ENCODE assay signal across 8 mouse cellular contexts in the genomic region with DNA sequence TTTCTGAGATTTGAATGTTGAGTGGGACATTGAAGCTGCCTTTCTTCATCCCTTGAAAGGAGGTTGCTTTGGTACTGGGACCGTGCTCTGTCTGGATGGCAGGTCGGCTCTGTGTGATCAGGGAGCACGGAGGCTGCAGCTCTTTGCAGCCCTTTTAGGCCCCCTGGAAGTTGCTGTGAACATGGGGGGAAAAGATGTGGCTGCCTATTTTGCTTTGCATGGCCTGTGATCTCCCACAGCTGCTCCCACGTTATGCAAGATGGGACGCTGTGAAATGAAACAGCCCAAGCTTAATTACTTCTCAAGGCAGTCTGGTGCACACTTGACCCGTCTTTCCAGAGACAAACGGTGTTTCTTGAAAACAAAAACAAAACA. TPM values are rescaled to one million over a fixed set of nuclear protein-coding genes. Genes with fewer than 3 reads are reported as not detected.
DNase-seq lines count a peak whose midpoint lies in the region; ATAC-seq lines count a peak whose summit lies in the region.

No protein-coding gene starts in this region.

- no peaks in the 10 kb centered on the region for H3K36me3 ChIP-seq in hindbrain, embryonic 11.5 days (ENCODE audit: control insufficient read depth, insufficient read depth, low read length)
- H3K36me3 ChIP-seq in liver, embryonic 12.5 days, result no peaks in the 10 kb centered on the region
- H3K36me3 ChIP-seq in stomach, embryonic 15.5 days, result no peaks in the 10 kb centered on the region

- intact Hi-C loops in gastrocnemius, postnatal 36 days (cut with DNase I), result loop anchor here (5.0 kb wide), 1 partner anchor 97 kb away; no protein-coding TSS in a partner anchor

- no peak overlapping the region for H3K27ac ChIP-seq in hindbrain, embryonic 11.5 days (ENCODE audit: low read depth, low read length)
- no peak overlapping the region for H3K27ac ChIP-seq in liver, embryonic 12.5 days
- H3K27ac ChIP-seq in stomach, embryonic 15.5 days, result peak overlapping the region; percentile 49; the same call in 1 of the 2 replicates

- H3K4me1 ChIP-seq in hindbrain, embryonic 11.5 days (replicated peaks; ENCODE audit: control insufficient read depth, insufficient read depth, low read length), result 0 out of 2 replicates have a peak, but pooled peaks cover 2% of the 10 kb centered on the region
- peaks cover 14% of the 10 kb centered on the region for H3K4me1 ChIP-seq in liver, embryonic 12.5 days
- 0 out of 2 replicates have a peak, but pooled peaks cover 7% of the 10 kb centered on the region for H3K4me1 ChIP-seq in stomach, embryonic 15.5 days

- H3K4me2 ChIP-seq in hindbrain, embryonic 11.5 days (replicated peaks; ENCODE audit: low read depth, low read length), result peak overlapping the region; percentile 80
- peak overlapping the region; percentile 77; the same call in 1 of the 2 replicates for H3K4me2 ChIP-seq in liver, embryonic 12.5 days
- peak overlapping the region; percentile 92 for H3K4me2 ChIP-seq in stomach, embryonic 15.5 days

- H3K9ac ChIP-seq in hindbrain, embryonic 11.5 days (ENCODE audit: low read depth, low read length), result peak overlapping the region; percentile 95
- no peak overlapping the region for H3K9ac ChIP-seq in liver, embryonic 12.5 days
- H3K9ac ChIP-seq in stomach, embryonic 15.5 days, result 0 out of 2 replicates have a peak overlapping the region, but pooled peaks have one; percentile 81

- 6% methylated on average over 7 of the region's 7 CpGs for WGBS in hindbrain, embryonic 11.5 days
- 31% methylated on average over 7 of the region's 7 CpGs for WGBS in liver, embryonic 12.5 days (ENCODE audit: insufficient replicate concordance)
- 16% methylated on average over 7 of the region's 7 CpGs for WGBS in stomach, embryonic 15.5 days

- peak overlapping the region; percentile 98 for H3K4me3 ChIP-seq in hindbrain, embryonic 11.5 days (ENCODE audit: low read depth, low read length)
- 0 out of 2 replicates have a peak overlapping the region, but pooled peaks have one; percentile 62 for H3K4me3 ChIP-seq in liver, embryonic 12.5 days
- peak overlapping the region; percentile 97 for H3K4me3 ChIP-seq in stomach, embryonic 15.5 days (replicated peaks)

- DNase-seq in cerebellum, postnatal 25 days, result peak; percentile 25 to 33
- DNase-seq in brain, adult 2 months (ENCODE audit: low read depth, low spot score), result peak; percentile 45
- DNase-seq in hindbrain, embryonic 11.5 days (ENCODE audit: low spot score), result peak; percentile 42
- no peak for DNase-seq in gastrocnemius, postnatal 36 days
- DNase-seq in layer of hippocampus, adult 11-12 months (ENCODE audit: low spot score), result no peak

- no peaks in the 10 kb centered on the region for H3K27me3 ChIP-seq in hindbrain, embryonic 11.5 days (ENCODE audit: control insufficient read depth, insufficient read depth, low read length)
- H3K27me3 ChIP-seq in liver, embryonic 12.5 days (replicated peaks), result peaks cover 49% of the 10 kb centered on the region
- H3K27me3 ChIP-seq in stomach, embryonic 15.5 days (replicated peaks), result no peaks in the 10 kb centered on the region

- H3K9me3 ChIP-seq in hindbrain, embryonic 11.5 days (ENCODE audit: control insufficient read depth, low read length), result no peaks in the 10 kb centered on the region
- H3K9me3 ChIP-seq in liver, embryonic 12.5 days (replicated peaks), result no peaks in the 10 kb centered on the region
- no peaks in the 10 kb centered on the region for H3K9me3 ChIP-seq in stomach, embryonic 15.5 days

- ATAC-seq in cerebellum, adult (ENCODE audit: insufficient number of reproducible peaks, low FRiP score, low TSS enrichment), result no peak
- ATAC-seq in hindbrain, embryonic 11.5 days (ENCODE audit: low FRiP score), result no peak
- no peak for ATAC-seq in liver, embryonic 12.5 days
- no peak for ATAC-seq in stomach, embryonic 15.5 days (ENCODE audit: insufficient read depth, low FRiP score, low read depth)

RNA-seq across cellular contexts. Expression of gene Fmnl2, which starts 1.8 kb away (rescaled TPM):
- 10.1 and 19.5 TPM in 2 replicates for polyA plus RNA-seq in hindbrain, embryonic 11.5 days (2014; fragmentation: Nextera tagmentation; extraction: Ambion mirVana)
- 0.64 and 0.67 TPM in 2 replicates for polyA plus RNA-seq in liver, embryonic 12.5 days (2016; fragmentation: Nextera tagmentation; extraction: Ambion mirVana)
- polyA plus RNA-seq in stomach, embryonic 15.5 days (2015; fragmentation: Nextera tagmentation; extraction: Ambion mirVana), result 4.7 and 4.8 TPM in 2 replicates
- 1 to 10 TPM; 4.3 to 6.0 TPM for total RNA-seq in gastrocnemius, postnatal 36 days (2021)

Comparison
In these comparisons a context has a peak if more than half of its experiments do, and no peak if none do; other contexts are left out.
1. DNase-seq: peak in cerebellum, postnatal 25 days (2 of 2), brain, adult 2 months (single experiment) and hindbrain, embryonic 11.5 days (single experiment); none in gastrocnemius, postnatal 36 days (0 of 2) and layer of hippocampus, adult 11-12 months (single experiment).
2. Peak in every context shown above with its lines, with median percentiles within 50 percentile points of each other: H3K4me2 ChIP-seq and H3K4me3 ChIP-seq.